Mouse (Mus musculus): ENCODE data around the gene Timm44.

DNA sequence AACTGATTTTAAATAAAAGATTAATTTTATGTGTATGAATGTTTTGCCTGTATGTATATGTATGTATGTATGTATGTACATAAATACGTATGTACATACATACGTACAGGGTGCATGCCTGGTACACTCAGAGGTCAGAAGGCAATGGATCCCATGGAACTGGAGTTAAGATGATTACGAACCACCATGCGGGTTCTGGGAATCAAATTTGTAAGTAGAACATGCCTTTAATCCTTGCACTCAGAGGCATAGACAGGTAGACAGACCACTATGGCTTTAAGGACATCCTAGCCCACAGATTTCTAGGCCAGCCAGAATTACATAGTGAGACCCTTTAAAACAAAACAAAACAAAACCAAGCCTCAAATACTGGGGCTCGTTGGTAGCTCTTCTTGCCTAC, 42.4 kb upstream of the Timm44 start:
- TF ChIP-seq CTCF (IDR thresholded peaks at IDR 0.05; ENCODE audit: low read depth) (no peak), EP300 (IDR thresholded peaks at IDR 0.05; ENCODE audit: low read depth) (no peak)
